Mouse (Mus musculus): ENCODE results near the gene Drap1. TPM values are rescaled to one million over a fixed set of nuclear protein-coding genes. Genes with fewer than 3 reads are reported as not detected.
A peak's percentile ranks its signal among the peaks of the same experiment; 100 is the strongest.

The Drap1 gene
- total and polyA plus RNA-seq, 2 experiments from 2014 or later: 171 to 353 TPM

DNA sequence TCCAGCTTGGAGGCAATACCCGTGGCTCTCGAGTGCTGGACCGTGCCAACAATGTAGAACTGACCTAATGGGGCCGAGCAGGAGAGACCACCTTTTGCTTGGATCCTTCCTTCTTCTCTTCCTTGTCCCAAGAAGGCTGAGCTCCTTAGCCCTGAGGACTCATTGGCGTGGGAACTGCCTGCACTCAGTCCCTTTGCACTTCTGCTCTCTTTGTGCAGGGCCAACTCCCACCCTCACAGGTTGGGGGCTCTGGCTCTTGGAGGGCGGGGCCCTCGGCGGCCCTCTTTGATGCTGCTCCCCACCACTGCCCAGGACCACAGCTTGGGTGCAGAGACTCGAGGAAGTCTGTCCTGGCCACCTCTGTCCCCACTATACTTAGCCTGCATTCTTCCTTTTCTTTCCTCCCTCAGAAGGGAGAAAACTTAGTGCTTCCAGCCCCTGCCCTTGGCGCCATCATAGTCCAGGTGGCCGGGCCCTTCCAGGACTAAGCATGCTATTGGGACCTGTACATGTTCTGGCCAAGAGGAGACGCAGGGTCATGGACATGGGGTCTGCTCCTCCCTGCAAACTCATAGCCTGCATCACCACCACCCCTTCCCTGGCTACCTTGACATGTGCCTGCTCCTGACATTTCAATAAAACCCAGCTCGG is 2.0 kb upstream of the Drap1 start:
- no peak overlapping the region for H3K9ac ChIP-seq
- no peak for DNase-seq
- H3K4me2 ChIP-seq (ENCODE audit: low read depth): no peak overlapping the region
- H3K4me1 ChIP-seq (ENCODE audit: insufficient read depth): peaks cover 8% of the 10 kb centered on the region; the same call in 1 of the 2 replicates
- peaks cover 24% of the 10 kb centered on the region for H3K36me3 ChIP-seq (ENCODE audit: insufficient read depth)
- H3K4me3 ChIP-seq (ENCODE audit: low read depth, low read length): no peak overlapping the region
- H3K27me3 ChIP-seq (ENCODE audit: insufficient read depth, low read length): no peaks in the 10 kb centered on the region
- WGBS: 92% methylated on average over 13 of the region's 13 CpGs
- H3K9me3 ChIP-seq (ENCODE audit: low read length): no peaks in the 10 kb centered on the region
- ATAC-seq: no peak
- TF ChIP-seq CTCF (IDR thresholded peaks at IDR 0.05; ENCODE audit: low read depth): no peak
- no peak overlapping the region for H3K27ac ChIP-seq (ENCODE audit: low read depth, low read length)

GRCm38 (mm10) chr19:5425906-5426565 is 1.3 kb upstream of the Drap1 start:
- H3K4me3 ChIP-seq (ENCODE audit: low read depth, low read length): peak overlapping the region; percentile 58
- ATAC-seq: no peak
- no peak for TF ChIP-seq CTCF (IDR thresholded peaks at IDR 0.05; ENCODE audit: low read depth)
- 93% methylated on average over 18 of the region's 18 CpGs for WGBS
- H3K4me1 ChIP-seq (ENCODE audit: insufficient read depth): peaks cover 8% of the 10 kb centered on the region; the same call in 1 of the 2 replicates
- no peaks in the 10 kb centered on the region for H3K9me3 ChIP-seq (ENCODE audit: low read length)
- peak overlapping the region; percentile 67 for H3K4me2 ChIP-seq (ENCODE audit: low read depth)
- peak overlapping the region; percentile 83 for H3K9ac ChIP-seq
- H3K27me3 ChIP-seq (ENCODE audit: insufficient read depth, low read length): no peaks in the 10 kb centered on the region
- H3K36me3 ChIP-seq (ENCODE audit: insufficient read depth): peaks cover 27% of the 10 kb centered on the region
- no peak for DNase-seq
- H3K27ac ChIP-seq (ENCODE audit: low read depth, low read length): no peak overlapping the region; the same call in 1 of the 2 replicates

DNA sequence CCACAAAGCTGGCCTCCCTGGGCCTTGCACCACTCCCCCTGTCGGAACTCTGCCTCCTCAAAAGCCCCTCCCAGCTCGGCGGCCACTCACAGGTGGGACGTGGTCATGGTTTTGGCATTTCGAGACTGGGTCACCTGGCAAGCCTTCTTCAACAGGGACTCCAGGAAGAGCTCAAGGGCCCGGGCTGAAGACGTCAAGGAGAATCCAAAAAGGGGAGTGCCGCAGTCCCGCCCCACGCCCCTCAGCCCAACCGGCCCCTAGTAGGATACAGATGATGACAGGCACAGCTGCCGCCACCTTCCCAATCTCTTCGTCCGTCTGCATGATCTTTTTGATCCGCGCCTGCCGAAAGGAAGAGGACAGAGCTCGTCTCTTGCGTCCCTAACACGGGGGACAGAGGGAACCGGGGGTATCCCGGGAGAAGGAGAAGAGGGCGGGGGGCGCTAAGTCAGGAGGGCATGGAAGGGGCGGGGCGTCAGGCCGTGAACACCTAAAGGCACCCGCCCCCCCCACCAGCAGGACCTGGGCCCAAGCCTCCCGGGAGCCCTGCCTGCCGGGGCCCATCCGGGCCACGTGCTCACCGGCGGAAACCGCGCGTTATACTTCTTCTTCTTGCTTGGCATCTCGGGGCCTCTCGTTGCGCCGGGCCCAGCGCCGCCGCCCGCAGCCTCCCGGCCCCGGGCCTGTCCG is 542 bp downstream of the Drap1 start:
- ATAC-seq: peak; percentile 56
- peak overlapping the region; percentile 67 for H3K4me2 ChIP-seq (ENCODE audit: low read depth)
- H3K4me3 ChIP-seq (ENCODE audit: low read depth, low read length): peak overlapping the region; percentile 58
- H3K9me3 ChIP-seq (ENCODE audit: low read length): no peaks in the 10 kb centered on the region
- H3K27ac ChIP-seq (ENCODE audit: low read depth, low read length): peak overlapping the region; percentile 85
- TF ChIP-seq CTCF (IDR thresholded peaks at IDR 0.05; ENCODE audit: low read depth): peak; percentile 37
- H3K27me3 ChIP-seq (ENCODE audit: insufficient read depth, low read length): no peaks in the 10 kb centered on the region
- WGBS: 3% methylated on average over 43 of the region's 48 CpGs
- H3K36me3 ChIP-seq (ENCODE audit: insufficient read depth): peaks cover 45% of the 10 kb centered on the region
- H3K9ac ChIP-seq: peak overlapping the region; percentile 83
- H3K4me1 ChIP-seq (ENCODE audit: insufficient read depth): peaks cover 8% of the 10 kb centered on the region; the same call in 1 of the 2 replicates
- peak; percentile 72 for DNase-seq

- Histone ChIP-seq H3K4me2 (ENCODE audit: low read depth) (peak overlapping the region; percentile 67), H3K9ac (peak overlapping the region; percentile 83), H3K4me3 (ENCODE audit: low read depth, low read length) (peak overlapping the region; percentile 58), H3K4me1 (ENCODE audit: insufficient read depth) (peaks cover 8% of the 10 kb centered on the region; the same call in 1 of the 2 replicates), H3K27ac (ENCODE audit: low read depth, low read length) (no peak overlapping the region), H3K27me3 (ENCODE audit: insufficient read depth, low read length) (no peaks in the 10 kb centered on the region), H3K9me3 (ENCODE audit: low read length) (no peaks in the 10 kb centered on the region), H3K36me3 (ENCODE audit: insufficient read depth) (peaks cover 46% of the 10 kb centered on the region)
- DNase-seq (no peak), ATAC-seq (no peak)
- WGBS: 61% methylated on average over 12 of the region's 12 CpGs
- no peak for TF ChIP-seq CTCF (IDR thresholded peaks at IDR 0.05; ENCODE audit: low read depth)
These were observed 1.2 kb downstream of the Drap1 start for GRCm38 (mm10) chr19:5423561-5423960.

- H3K9me3 ChIP-seq (ENCODE audit: low read length): no peaks in the 10 kb centered on the region
- no peak overlapping the region for H3K27ac ChIP-seq (ENCODE audit: low read depth, low read length)
- WGBS: 79% methylated on average over 9 of the region's 9 CpGs
- TF ChIP-seq CTCF (IDR thresholded peaks at IDR 0.05; ENCODE audit: low read depth): no peak
- H3K4me2 ChIP-seq (ENCODE audit: low read depth): peak overlapping the region; percentile 67
- H3K4me3 ChIP-seq (ENCODE audit: low read depth, low read length): peak overlapping the region; percentile 58; the same call in 1 of the 2 replicates
- no peaks in the 10 kb centered on the region for H3K27me3 ChIP-seq (ENCODE audit: insufficient read depth, low read length)
- peaks cover 8% of the 10 kb centered on the region; the same call in 1 of the 2 replicates for H3K4me1 ChIP-seq (ENCODE audit: insufficient read depth)
- H3K9ac ChIP-seq: no peak overlapping the region; the same call in 1 of the 2 replicates
- ATAC-seq (no peak), DNase-seq (no peak)
- peaks cover 46% of the 10 kb centered on the region for H3K36me3 ChIP-seq (ENCODE audit: insufficient read depth)
These were observed 1.8 kb downstream of the Drap1 start for GRCm38 (mm10) chr19:5422895-5423443.

- Histone ChIP-seq H3K4me1 (ENCODE audit: insufficient read depth) (peaks cover 8% of the 10 kb centered on the region; the same call in 1 of the 2 replicates), H3K9me3 (ENCODE audit: low read length) (no peaks in the 10 kb centered on the region), H3K36me3 (ENCODE audit: insufficient read depth) (peaks cover 45% of the 10 kb centered on the region), H3K9ac (no peak overlapping the region), H3K4me2 (ENCODE audit: low read depth) (no peak overlapping the region), H3K27me3 (ENCODE audit: insufficient read depth, low read length) (no peaks in the 10 kb centered on the region), H3K4me3 (ENCODE audit: low read depth, low read length) (no peak overlapping the region), H3K27ac (ENCODE audit: low read depth, low read length) (no peak overlapping the region)
- WGBS: 80% methylated on average over 10 of the region's 10 CpGs
- DNase-seq: no peak
- no peak for ATAC-seq
- no peak for TF ChIP-seq CTCF (IDR thresholded peaks at IDR 0.05; ENCODE audit: low read depth)
These were observed 2.5 kb downstream of the Drap1 start for GRCm38 (mm10) chr19:5422267-5422666.

Data from forebrain, postnatal 0 days (tissue).